Mouse (Mus musculus): ENCODE measurements at regions not wholly inside any gene's neighbourhood (a gene's known extent, or its start where the extent isn't known, plus 50 kb on each side); places are given as distances from the start of the nearest gene placed in this dataset.

GRCm38 (mm10) chr13:71001278-71001677, 159.7 kb upstream of the Adamts16 start:
- peak; percentile 64 for DNase-seq

- DNase-seq = no peak
Measured at GRCm38 (mm10) chr13:71000422-71001008, 158.9 kb upstream of the Adamts16 start.

GRCm38 (mm10) chr13:70993522-70993921, 151.9 kb upstream of the Adamts16 start:
- DNase-seq = no peak

GRCm38 (mm10) chr13:70989999-70990645, 148.5 kb upstream of the Adamts16 start:
- DNase-seq = no peak

GRCm38 (mm10) chr13:70979344-70979743, 137.7 kb upstream of the Adamts16 start:
- DNase-seq = no peak

GRCm38 (mm10) chr13:70978547-70979307, 137.1 kb upstream of the Adamts16 start:
- DNase-seq = no peak

- no peak for DNase-seq
Measured at GRCm38 (mm10) chr13:70969596-70969995, 128.0 kb upstream of the Adamts16 start.

- no peak for DNase-seq
Measured at GRCm38 (mm10) chr13:70967781-70968180, 126.2 kb upstream of the Adamts16 start.

GRCm38 (mm10) chr13:70963384-70963783, 121.8 kb upstream of the Adamts16 start:
- peak; percentile 13 for DNase-seq

GRCm38 (mm10) chr13:70934309-70935037, 92.9 kb upstream of the Adamts16 start:
- no peak for DNase-seq

GRCm38 (mm10) chr13:70913834-70914233, 72.2 kb upstream of the Adamts16 start:
- DNase-seq = no peak

- no peak for DNase-seq
Measured at GRCm38 (mm10) chr13:70910934-70911333, 69.3 kb upstream of the Adamts16 start.

- DNase-seq = no peak
Measured at GRCm38 (mm10) chr13:70904834-70905233, 63.2 kb upstream of the Adamts16 start.

- DNase-seq = no peak
Measured at GRCm38 (mm10) chr13:70903831-70904230, 62.2 kb upstream of the Adamts16 start.

GRCm38 (mm10) chr13:70903150-70903549, 61.5 kb upstream of the Adamts16 start:
- DNase-seq = no peak

GRCm38 (mm10) chr13:70902727-70903126, 61.1 kb upstream of the Adamts16 start:
- DNase-seq = peak; percentile 59

GRCm38 (mm10) chr13:70891634-70892033, 50.0 kb upstream of the Adamts16 start:
- DNase-seq = no peak

Small RNA genes in the stretch of these regions (microRNA-seq; reads per million reads assigned to microRNA genes)
- gene Mir466f-4 = 0 reads per million in 2 experiments
